In genomic region chr14:31250222-31251083, GRCm38 (mm10) we compare ENCODE assay signal across 7 mouse cellular contexts. TPM values are rescaled to one million over a fixed set of nuclear protein-coding genes. Genes with fewer than 3 reads are reported as not detected.
DNase-seq lines count a peak whose midpoint lies in the region; ATAC-seq and TF ChIP-seq lines count a peak whose summit lies in the region.

No protein-coding gene starts in this region.

- peaks cover 26% of the 10 kb centered on the region for H3K79me3 ChIP-seq in C2C12 (ENCODE audit: low read depth)

- no peaks in the 10 kb centered on the region for H3K9me3 ChIP-seq in forebrain, embryonic 10.5 days
- no peaks in the 10 kb centered on the region for H3K9me3 ChIP-seq in liver, embryonic 13.5 days (replicated peaks)
- no peaks in the 10 kb centered on the region for H3K9me3 ChIP-seq in stomach, embryonic 14.5 days (ENCODE audit: control insufficient read depth, low read depth, low read length)

- peak overlapping the region; percentile 97 for H3K4me3 ChIP-seq in C2C12 (ENCODE audit: insufficient read depth, poor library complexity, severe bottlenecking)
- peak overlapping the region; percentile 87 for H3K4me3 ChIP-seq in forebrain, embryonic 10.5 days
- H3K4me3 ChIP-seq in liver, embryonic 13.5 days (replicated peaks) = peak overlapping the region; percentile 100
- peak overlapping the region; percentile 96 for H3K4me3 ChIP-seq in stomach, embryonic 14.5 days (ENCODE audit: low read depth, low read length)

- peak overlapping the region; percentile 91 for H3K4me2 ChIP-seq in liver, embryonic 13.5 days
- H3K4me2 ChIP-seq in stomach, embryonic 14.5 days (replicated peaks; ENCODE audit: low read depth, low read length) = peak overlapping the region; percentile 66

- ATAC-seq in liver, embryonic 13.5 days (ENCODE audit: low read depth) = peak; percentile 84
- ATAC-seq in stomach, embryonic 14.5 days (ENCODE audit: insufficient number of reproducible peaks, insufficient read depth, low FRiP score, low read depth) = peak; percentile 88

- peak overlapping the region; percentile 97 for H3K9ac ChIP-seq in liver, embryonic 13.5 days
- H3K9ac ChIP-seq in stomach, embryonic 14.5 days (replicated peaks; ENCODE audit: low read depth, low read length) = peak overlapping the region; percentile 61

- peaks cover 25% of the 10 kb centered on the region for H3K4me1 ChIP-seq in forebrain, embryonic 10.5 days
- peaks cover 32% of the 10 kb centered on the region for H3K4me1 ChIP-seq in liver, embryonic 13.5 days (replicated peaks)
- peaks cover 6% of the 10 kb centered on the region; the same call in 1 of the 2 replicates for H3K4me1 ChIP-seq in stomach, embryonic 14.5 days (ENCODE audit: control insufficient read depth, insufficient read depth, low read length)

- no peak for TF ChIP-seq CTCF in C2C12 (IDR thresholded peaks at IDR 0.05; ENCODE audit: control insufficient read depth, insufficient read depth, insufficient read length)

- no peaks in the 10 kb centered on the region for H3K27me3 ChIP-seq in C2C12 (ENCODE audit: control insufficient read depth, insufficient read depth, insufficient read length)
- H3K27me3 ChIP-seq in forebrain, embryonic 10.5 days (ENCODE audit: poor library complexity, severe bottlenecking) = no peaks in the 10 kb centered on the region
- no peaks in the 10 kb centered on the region for H3K27me3 ChIP-seq in liver, embryonic 13.5 days
- no peaks in the 10 kb centered on the region for H3K27me3 ChIP-seq in stomach, embryonic 14.5 days (ENCODE audit: control insufficient read depth, insufficient read depth, low read length)

- H3K36me3 ChIP-seq in C2C12 (ENCODE audit: control insufficient read depth, insufficient read depth) = peaks cover 28% of the 10 kb centered on the region
- H3K36me3 ChIP-seq in forebrain, embryonic 10.5 days (replicated peaks) = peaks cover 32% of the 10 kb centered on the region
- H3K36me3 ChIP-seq in liver, embryonic 13.5 days = peaks cover 29% of the 10 kb centered on the region
- peaks cover 29% of the 10 kb centered on the region for H3K36me3 ChIP-seq in stomach, embryonic 14.5 days (ENCODE audit: control insufficient read depth, insufficient read depth, low read length)

- DNase-seq in 3T3-L1 (ENCODE audit: low read depth, low spot score) = peak; percentile 65
- no peak for DNase-seq in forebrain, embryonic 10.5 days (ENCODE audit: extremely low spot score, low spot score)
- DNase-seq in liver, embryonic 13.5 days = no peak
- DNase-seq in retina, postnatal 1 day = no peak
- DNase-seq in yolk sac, embryonic 10.5 days (ENCODE audit: low spot score) = no peak

- peaks cover 33% of the 10 kb centered on the region for H3K79me2 ChIP-seq in C2C12 (ENCODE audit: control insufficient read depth, insufficient read depth)

- peak overlapping the region; percentile 86 for H3ac ChIP-seq in C2C12 (ENCODE audit: control insufficient read depth, insufficient read length, low read depth)

- WGBS in forebrain, embryonic 10.5 days = 26% methylated on average over 38 of the region's 38 CpGs
- WGBS in liver, embryonic 13.5 days (ENCODE audit: insufficient replicate concordance) = 14% methylated on average over 38 of the region's 38 CpGs
- 16% methylated on average over 38 of the region's 38 CpGs for WGBS in stomach, embryonic 14.5 days

- H3K27ac ChIP-seq in forebrain, embryonic 10.5 days = peak overlapping the region; percentile 96
- H3K27ac ChIP-seq in liver, embryonic 13.5 days = peak overlapping the region; percentile 93
- peak overlapping the region; percentile 92 for H3K27ac ChIP-seq in stomach, embryonic 14.5 days (ENCODE audit: low read length)

TF ChIP-seq in C2C12, 6 proteins besides CTCF, POLR2A, EP300 and RAD21:
- no peak for TF ChIP-seq FOSL1 (IDR thresholded peaks at IDR 0.05; ENCODE audit: insufficient read depth, low read length, poor library complexity, severe bottlenecking)
- TF ChIP-seq USF1 (IDR thresholded peaks at IDR 0.05; ENCODE audit: low read depth) = no peak
- no peak for TF ChIP-seq MAX (IDR thresholded peaks at IDR 0.05)
- TF ChIP-seq MYOD1 (IDR thresholded peaks at IDR 0.05; ENCODE audit: control insufficient read depth, insufficient read length, low read depth) = no peak
- TF ChIP-seq CEBPB (IDR thresholded peaks at IDR 0.05; ENCODE audit: low read depth) = no peak
- TF ChIP-seq MYOG (IDR thresholded peaks at IDR 0.05; ENCODE audit: control insufficient read depth, extremely low read depth, insufficient read length) = no peak

RNA-seq across cellular contexts. Expression of gene Phf7, which starts 0.7 kb away (rescaled TPM):
- 4.5 TPM for polyA plus RNA-seq in C2C12 (2012; fragmentation: generic; extraction: Trizol)
- 14.0 and 16.4 TPM in 2 replicates for polyA plus RNA-seq in forebrain, embryonic 10.5 days (2016; fragmentation: Nextera tagmentation; extraction: Ambion mirVana)
- 8.4 and 8.6 TPM in 2 replicates for polyA plus RNA-seq in liver, embryonic 13.5 days (2015; fragmentation: Nextera tagmentation; extraction: Ambion mirVana)
- 11.3 and 13.5 TPM in 2 replicates for polyA plus RNA-seq in stomach, embryonic 14.5 days (2014; fragmentation: Nextera tagmentation; extraction: Ambion mirVana)

RNA-seq across cellular contexts. Expression of gene Bap1, which starts 0.8 kb away (rescaled TPM):
- polyA plus RNA-seq in C2C12 (2012; fragmentation: generic; extraction: Trizol) = 42.0 TPM
- polyA plus RNA-seq in forebrain, embryonic 10.5 days (2016; fragmentation: Nextera tagmentation; extraction: Ambion mirVana) = 146 and 151 TPM in 2 replicates
- polyA plus RNA-seq in liver, embryonic 13.5 days (2015; fragmentation: Nextera tagmentation; extraction: Ambion mirVana) = 39.5 and 44.2 TPM in 2 replicates
- 73.1 and 73.7 TPM in 2 replicates for polyA plus RNA-seq in stomach, embryonic 14.5 days (2014; fragmentation: Nextera tagmentation; extraction: Ambion mirVana)

RNA-seq across cellular contexts. Expression of gene Sema3g, which starts 32.8 kb away (rescaled TPM):
- 0.14 TPM for polyA plus RNA-seq in C2C12 (2012; fragmentation: generic; extraction: Trizol)
- 0.61 and 0.66 TPM in 2 replicates for polyA plus RNA-seq in forebrain, embryonic 10.5 days (2016; fragmentation: Nextera tagmentation; extraction: Ambion mirVana)
- polyA plus RNA-seq in liver, embryonic 13.5 days (2015; fragmentation: Nextera tagmentation; extraction: Ambion mirVana) = 0.02 and 0.05 TPM in 2 replicates
- polyA plus RNA-seq in stomach, embryonic 14.5 days (2014; fragmentation: Nextera tagmentation; extraction: Ambion mirVana) = 0.34 and 0.43 TPM in 2 replicates

RNA-seq across cellular contexts. Expression of gene Nisch, which starts 33.7 kb away (rescaled TPM):
- polyA plus RNA-seq in C2C12 (2012; fragmentation: generic; extraction: Trizol) = 160 TPM
- 401 and 402 TPM in 2 replicates for polyA plus RNA-seq in forebrain, embryonic 10.5 days (2016; fragmentation: Nextera tagmentation; extraction: Ambion mirVana)
- polyA plus RNA-seq in liver, embryonic 13.5 days (2015; fragmentation: Nextera tagmentation; extraction: Ambion mirVana) = 77.9 and 84.9 TPM in 2 replicates
- polyA plus RNA-seq in stomach, embryonic 14.5 days (2014; fragmentation: Nextera tagmentation; extraction: Ambion mirVana) = 347 and 368 TPM in 2 replicates

RNA-seq across cellular contexts. Expression of gene Tnnc1, which starts 42.3 kb away (rescaled TPM):
- polyA plus RNA-seq in C2C12 (2012; fragmentation: generic; extraction: Trizol) = 21.0 TPM
- polyA plus RNA-seq in forebrain, embryonic 10.5 days (2016; fragmentation: Nextera tagmentation; extraction: Ambion mirVana) = 0.67 and 0.84 TPM in 2 replicates
- polyA plus RNA-seq in liver, embryonic 13.5 days (2015; fragmentation: Nextera tagmentation; extraction: Ambion mirVana) = 21.1 and 25.3 TPM in 2 replicates
- 1.3 and 3.2 TPM in 2 replicates for polyA plus RNA-seq in stomach, embryonic 14.5 days (2014; fragmentation: Nextera tagmentation; extraction: Ambion mirVana)
